Mouse (Mus musculus) hindbrain, postnatal 0 days (tissue): Measurements from ENCODE around the gene 9230110F15Rik. TPM values are rescaled to one million over a fixed set of nuclear protein-coding genes. Genes with fewer than 3 reads are reported as not detected.
"Not testable (repeated sequence)": the region's sequence is repeated elsewhere in the genome, so short reads cannot be mapped to it uniquely, and the experiment has no call there.

Experiments
- ATAC-seq: fragments of 200-750 bp; cut with Nextera tagmentation; 2 replicates; pipeline ENCODE4 v1.8.0; 2017; ENCODE audit warnings: mild to moderate bottlenecking, moderate TSS enrichment, moderate library complexity
- DNase-seq: peaks from one replicate; pipeline ENCODE4 v3.0.0-alpha.2; 2015; ENCODE audit warnings: low spot score
- H3K27ac ChIP-seq: fragments of 300-500 bp; sonication (generic); 2 replicates; pipeline ENCODE4 v1.5.1; 2014; ENCODE audit warnings: mild to moderate bottlenecking
- H3K27me3 ChIP-seq: fragments of 300-500 bp; sonication (generic); 2 replicates; pipeline ENCODE4 v1.6.1; 2014; ENCODE audit warnings: low read length, mixed read lengths; ENCODE audit not compliant: insufficient read depth
- H3K36me3 ChIP-seq: fragments of 300-500 bp; sonication (generic); 2 replicates; pipeline ENCODE4 v1.6.1; 2014; ENCODE audit warnings: low read length, mixed read lengths; ENCODE audit not compliant: insufficient read depth
- H3K4me1 ChIP-seq: fragments of 300-500 bp; sonication (generic); 2 replicates; pipeline ENCODE4 v1.6.1; 2014; ENCODE audit warnings: antibody characterized with exemption, low read length, mixed read lengths; ENCODE audit not compliant: insufficient read depth
- H3K4me2 ChIP-seq: fragments of 300-500 bp; sonication (generic); 2 replicates; pipeline ENCODE4 v1.6.1; 2014; ENCODE audit warnings: low read depth, mild to moderate bottlenecking, low read length, moderate library complexity, mixed read lengths
- H3K4me3 ChIP-seq: fragments of 300-500 bp; sonication (generic); 2 replicates; pipeline ENCODE4 v1.5.1; 2014; ENCODE audit warnings: low read length
- H3K9ac ChIP-seq: fragments of 300-500 bp; sonication (generic); replicated peaks from 2 replicates; pipeline ENCODE4 v1.6.1; 2014; ENCODE audit warnings: mild to moderate bottlenecking, low read length, moderate library complexity, mixed read lengths
- H3K9me3 ChIP-seq: fragments of 300-500 bp; sonication (generic); 2 replicates; pipeline ENCODE4 v1.6.1; 2016; ENCODE audit warnings: low read length, mixed read lengths
- CTCF ChIP-seq: IDR thresholded peaks from 2 replicates; pipeline ENCODE4 v1.5.1; 2016; ENCODE audit warnings: antibody characterized with exemption, control low read depth, low read depth
- WGBS: fragments of 180-500 bp; shearing (Covaris S2); extraction: QIAGEN DNeasy Blood & Tissue Kit; methylation state at CpG from one replicate; pipeline ENCODE4 v1.1.7; 2014; 5-methylcytosine and 5-hydroxymethylcytosine counted together
- polyA plus RNA-seq: library from polyadenylated mRNA; unstranded; fragments of >200 nt; fragmentation: Nextera tagmentation; extraction: Ambion mirVana; gene quantifications from 2 replicates; pipeline ENCODE4 v1.2.1, GENCODE M21; 2015
- total RNA-seq: library from RNA; depleted of rRNA; stranded (reverse); fragments of >200 nt; gene quantifications from 2 replicates; pipeline ENCODE4 v1.2.3, GENCODE M21; 2014; rRNA removed

The 9230110F15Rik gene
- total RNA-seq (not detected in 2 replicates), polyA plus RNA-seq (not detected in 2 replicates)

- WGBS: 68% methylated on average over 1 of the region's 1 CpGs
- no peaks in the 10 kb centered on the region for H3K4me1 ChIP-seq
- no peak within 1 kb of the TSS for H3K9ac ChIP-seq
- no peak within 1 kb of the TSS for H3K4me3 ChIP-seq
- DNase-seq: no peak
- TF ChIP-seq CTCF: no peak
- no peaks in the 10 kb centered on the region for H3K36me3 ChIP-seq
- no peaks in the 10 kb centered on the region for H3K27me3 ChIP-seq
- H3K9me3 ChIP-seq: no peaks in the 10 kb centered on the region
- H3K4me2 ChIP-seq: no peak within 1 kb of the TSS
- ATAC-seq: no peak
- no peak within 1 kb of the TSS for H3K27ac ChIP-seq
Measured at GRCm38 (mm10) chr9:35844050-35844449, at the start of gene 9230110F15Rik. TSS of gene 9230110F15Rik (minus strand) at chr9:35844150.

- not testable (repeated sequence) for ATAC-seq, H3K9me3 ChIP-seq, H3K4me1 ChIP-seq, H3K4me3 ChIP-seq, DNase-seq, H3K36me3 ChIP-seq, H3K27me3 ChIP-seq, H3K4me2 ChIP-seq, H3K9ac ChIP-seq, H3K27ac ChIP-seq
- WGBS: 59% methylated on average over 1 of the region's 1 CpGs
Measured at GRCm38 (mm10) chr9:35893112-35893511, 49.2 kb upstream of the 9230110F15Rik start.

- H3K9ac ChIP-seq, H3K36me3 ChIP-seq, H3K9me3 ChIP-seq, ATAC-seq, DNase-seq, H3K27ac ChIP-seq, H3K4me1 ChIP-seq, H3K4me3 ChIP-seq, H3K4me2 ChIP-seq, H3K27me3 ChIP-seq: not testable (repeated sequence)
- 94% methylated on average over 15 of the region's 15 CpGs for WGBS
Measured at GRCm38 (mm10) chr9:35817881-35818280, 26.1 kb downstream of the 9230110F15Rik start.

- Histone ChIP-seq H3K9ac (no peak overlapping the region), H3K27ac (no peak overlapping the region), H3K9me3 (no peaks in the 10 kb centered on the region), H3K27me3 (no peaks in the 10 kb centered on the region), H3K4me3 (no peak overlapping the region), H3K36me3 (no peaks in the 10 kb centered on the region), H3K4me1 (no peaks in the 10 kb centered on the region), H3K4me2 (no peak overlapping the region)
- ATAC-seq: no peak
- no peak for TF ChIP-seq CTCF
- DNase-seq: no peak
Measured at GRCm38 (mm10) chr9:35798146-35798545, 45.8 kb downstream of the 9230110F15Rik start.

GRCm38 (mm10) chr9:35790001-35790400, 53.9 kb downstream of the 9230110F15Rik start, which contains the start of the genes Gm27235 and D730048I06Rik:
TSS of gene Gm27235 (minus strand) at chr9:35790101.
TSS of gene D730048I06Rik (minus strand) at chr9:35790112.
- Histone ChIP-seq H3K27me3 (no peaks in the 10 kb centered on the region), H3K4me2 (no peak within 1 kb of the TSS), H3K27ac (no peak within 1 kb of the TSS), H3K36me3 (no peaks in the 10 kb centered on the region), H3K9ac (no peak within 1 kb of the TSS), H3K9me3 (peaks cover 11% of the 10 kb centered on the region; the same call in 1 of the 2 replicates), H3K4me1 (no peaks in the 10 kb centered on the region), H3K4me3 (no peak within 1 kb of the TSS)
- WGBS: 92% methylated on average over 3 of the region's 3 CpGs
- no peak for TF ChIP-seq CTCF
- no peak for DNase-seq
- ATAC-seq: no peak

Other genes starting within 250 kb of the 9230110F15Rik start
- not detected in 2 replicates for gene Pate4, start 232.2 kb downstream of the 9230110F15Rik start, total RNA-seq
- gene Pate4, start 232.2 kb downstream of the 9230110F15Rik start, polyA plus RNA-seq: not detected in 2 replicates
- gene Pate3, start 195.9 kb downstream of the 9230110F15Rik start, total RNA-seq: not detected in 2 replicates
- not detected in 2 replicates for gene Pate3, start 195.9 kb downstream of the 9230110F15Rik start, polyA plus RNA-seq
- not detected in 2 replicates for gene Pate1, start 156.8 kb downstream of the 9230110F15Rik start, total RNA-seq
- gene Pate1, start 156.8 kb downstream of the 9230110F15Rik start, polyA plus RNA-seq: not detected in 2 replicates
- gene Gm17677, start 103.1 kb downstream of the 9230110F15Rik start, total RNA-seq: not detected in 2 replicates
- gene Gm17677, start 103.1 kb downstream of the 9230110F15Rik start, polyA plus RNA-seq: not detected in 2 replicates
- not detected in 2 replicates for gene Gm17727, start 66.0 kb downstream of the 9230110F15Rik start, total RNA-seq
- gene Gm17727, start 66.0 kb downstream of the 9230110F15Rik start, polyA plus RNA-seq: not detected in 2 replicates
- gene Gm27235, start 54.0 kb downstream of the 9230110F15Rik start, total RNA-seq: not detected in 2 replicates
- gene Gm27235, start 54.0 kb downstream of the 9230110F15Rik start, polyA plus RNA-seq: not detected in 2 replicates
- not detected in 2 replicates for gene D730048I06Rik, start 54.0 kb downstream of the 9230110F15Rik start, total RNA-seq
- not detected in 2 replicates for gene D730048I06Rik, start 54.0 kb downstream of the 9230110F15Rik start, polyA plus RNA-seq
- not detected in 2 replicates for gene 9230113P08Rik, start 64.3 kb upstream of the 9230110F15Rik start, total RNA-seq
- gene 9230113P08Rik, start 64.3 kb upstream of the 9230110F15Rik start, polyA plus RNA-seq: not detected in 2 replicates